Mouse (Mus musculus): ENCODE measurements around the gene Stk24. TPM values are rescaled to one million over a fixed set of nuclear protein-coding genes. Genes with fewer than 3 reads are reported as not detected.
A peak's percentile ranks its signal among the peaks of the same experiment; 100 is the strongest.
"Not testable (repeated sequence)": the region's sequence is repeated elsewhere in the genome, so short reads cannot be mapped to it uniquely, and the experiment has no call there.

Stk24 gene
- 37.2 and 60.8 TPM in 2 replicates for polyA plus RNA-seq (2012; rRNA removed)

- 5% methylated on average over 11 of the region's 11 CpGs for WGBS
- DNase-seq (ENCODE audit: low read depth, low spot score), result no peak
Observed at GRCm38 (mm10) chr14:121379827-121380145, at the start of gene Stk24. Stk24 (minus strand) TSS chr14:121380011.

- 86% methylated on average over 4 of the region's 4 CpGs for WGBS
- no peak for DNase-seq (ENCODE audit: low read depth, low spot score)
Observed at GRCm38 (mm10) chr14:121428148-121428547, 48.3 kb upstream of the Stk24 start.

- DNase-seq (ENCODE audit: low read depth, low spot score), result no peak
Observed at GRCm38 (mm10) chr14:121426743-121427142, 46.9 kb upstream of the Stk24 start.

GRCm38 (mm10) chr14:121425004-121425793 lies 45.4 kb upstream of the Stk24 start:
- no peak for DNase-seq (ENCODE audit: low read depth, low spot score)
- WGBS, result 51% methylated on average over 7 of the region's 7 CpGs

GRCm38 (mm10) chr14:121423341-121423751 lies 43.5 kb upstream of the Stk24 start:
- DNase-seq (ENCODE audit: low read depth, low spot score), result peak; percentile 37
- WGBS, result 15% methylated on average over 7 of the region's 7 CpGs

- 19% methylated on average over 4 of the region's 4 CpGs for WGBS
- DNase-seq (ENCODE audit: low read depth, low spot score), result peak; percentile 48
Observed at GRCm38 (mm10) chr14:121422664-121423340, 43.0 kb upstream of the Stk24 start.

- no peak for DNase-seq (ENCODE audit: low read depth, low spot score)
- 64% methylated on average over 4 of the region's 4 CpGs for WGBS
Observed at GRCm38 (mm10) chr14:121422000-121422399, 42.2 kb upstream of the Stk24 start.

GRCm38 (mm10) chr14:121417594-121417993 lies 37.8 kb upstream of the Stk24 start:
- WGBS, result 14% methylated on average over 5 of the region's 5 CpGs
- DNase-seq (ENCODE audit: low read depth, low spot score), result peak; percentile 35

GRCm38 (mm10) chr14:121416626-121417319 lies 37.0 kb upstream of the Stk24 start:
- WGBS, result 68% methylated on average over 11 of the region's 12 CpGs

GRCm38 (mm10) chr14:121414635-121415241 lies 34.9 kb upstream of the Stk24 start:
- WGBS, result 36% methylated on average over 6 of the region's 6 CpGs
- peak; percentile 22 for DNase-seq (ENCODE audit: low read depth, low spot score)

More at GRCm38 (mm10) chr14:121416626-121417319, 37.0 kb upstream of the Stk24 start:
- DNase-seq (ENCODE audit: low read depth, low spot score), result no peak

- not testable (repeated sequence) for DNase-seq (ENCODE audit: low read depth, low spot score)
- WGBS, result 97% methylated on average over 1 of the region's 1 CpGs
Observed at GRCm38 (mm10) chr14:121413726-121414125, 33.9 kb upstream of the Stk24 start.

GRCm38 (mm10) chr14:121408944-121409343 lies 29.1 kb upstream of the Stk24 start:
- no peak for DNase-seq (ENCODE audit: low read depth, low spot score)
- WGBS, result 81% methylated on average over 3 of the region's 3 CpGs

- no peak for DNase-seq (ENCODE audit: low read depth, low spot score)
- WGBS, result 89% methylated on average over 7 of the region's 7 CpGs
Observed at GRCm38 (mm10) chr14:121406943-121407342, 27.1 kb upstream of the Stk24 start.

- no peak for DNase-seq (ENCODE audit: low read depth, low spot score)
- WGBS, result 46% methylated on average over 15 of the region's 15 CpGs
Observed at GRCm38 (mm10) chr14:121405546-121405945, 25.7 kb upstream of the Stk24 start.

GRCm38 (mm10) chr14:121405120-121405519 lies 25.3 kb upstream of the Stk24 start:
- WGBS, result 59% methylated on average over 13 of the region's 13 CpGs
- DNase-seq (ENCODE audit: low read depth, low spot score), result no peak

GRCm38 (mm10) chr14:121399676-121400075 lies 19.9 kb upstream of the Stk24 start:
- DNase-seq (ENCODE audit: low read depth, low spot score), result no peak
- 87% methylated on average over 6 of the region's 6 CpGs for WGBS

GRCm38 (mm10) chr14:121397471-121397870 lies 17.7 kb upstream of the Stk24 start:
- no peak for DNase-seq (ENCODE audit: low read depth, low spot score)
- WGBS, result 63% methylated on average over 1 of the region's 1 CpGs

GRCm38 (mm10) chr14:121395125-121395524 lies 15.3 kb upstream of the Stk24 start:
- 80% methylated on average over 4 of the region's 4 CpGs for WGBS
- no peak for DNase-seq (ENCODE audit: low read depth, low spot score)

- 33% methylated on average over 5 of the region's 5 CpGs for WGBS
- peak; percentile 88 for DNase-seq (ENCODE audit: low read depth, low spot score)
Observed at GRCm38 (mm10) chr14:121391927-121392326, 12.1 kb upstream of the Stk24 start.

- no peak for DNase-seq (ENCODE audit: low read depth, low spot score)
- 85% methylated on average over 1 of the region's 1 CpGs for WGBS
Observed at GRCm38 (mm10) chr14:121387760-121388159, 7.9 kb upstream of the Stk24 start.

All from large intestine, adult 2 months (tissue).